Mouse (Mus musculus): Measurements from ENCODE around the gene Esyt1.
"Not testable (repeated sequence)": the region's sequence is repeated elsewhere in the genome, so short reads cannot be mapped to it uniquely, and the experiment has no call there.

The Esyt1 gene

DNA sequence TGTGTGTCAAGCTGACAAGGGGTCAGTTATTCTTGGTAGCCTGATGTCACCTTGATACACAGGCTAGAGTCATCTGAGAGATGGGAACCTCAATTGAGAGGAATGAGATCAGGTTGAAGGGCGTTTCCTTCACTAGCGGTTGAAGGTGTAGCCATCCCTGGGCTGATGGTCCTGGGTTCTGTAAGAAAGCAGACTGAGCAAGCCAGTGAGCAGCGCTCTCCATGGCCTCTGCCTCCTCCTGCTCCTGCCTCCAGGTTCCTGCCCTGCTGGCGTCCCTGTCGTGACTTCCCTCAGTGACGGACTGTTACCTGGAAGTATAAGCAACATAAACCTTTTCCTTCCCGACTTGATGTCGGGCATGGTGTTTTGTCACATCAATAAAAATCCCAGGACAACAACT lies 22.1 kb downstream of the Esyt1 start:
- DNase-seq, result no peak

DNA sequence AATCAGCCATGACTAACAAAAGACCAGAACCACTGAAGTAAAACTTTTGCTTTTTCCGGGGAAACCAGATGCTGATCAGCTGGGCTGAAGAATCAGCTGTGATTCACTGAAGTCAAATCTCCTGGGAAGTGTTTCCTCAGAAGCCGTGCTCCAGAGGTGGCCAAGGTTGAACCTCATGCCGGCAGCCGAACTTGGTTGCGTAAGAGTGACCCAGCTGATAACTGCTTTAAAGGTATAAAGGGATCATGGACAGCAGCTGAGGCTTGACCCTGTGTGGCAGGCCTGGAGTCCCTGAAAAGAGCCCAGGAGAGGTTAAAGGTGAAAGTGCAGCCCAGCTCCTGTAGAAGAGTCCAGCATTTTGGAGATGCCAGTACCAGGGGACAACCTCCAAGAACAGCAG lies 23.3 kb downstream of the Esyt1 start:
- DNase-seq, result no peak

DNA sequence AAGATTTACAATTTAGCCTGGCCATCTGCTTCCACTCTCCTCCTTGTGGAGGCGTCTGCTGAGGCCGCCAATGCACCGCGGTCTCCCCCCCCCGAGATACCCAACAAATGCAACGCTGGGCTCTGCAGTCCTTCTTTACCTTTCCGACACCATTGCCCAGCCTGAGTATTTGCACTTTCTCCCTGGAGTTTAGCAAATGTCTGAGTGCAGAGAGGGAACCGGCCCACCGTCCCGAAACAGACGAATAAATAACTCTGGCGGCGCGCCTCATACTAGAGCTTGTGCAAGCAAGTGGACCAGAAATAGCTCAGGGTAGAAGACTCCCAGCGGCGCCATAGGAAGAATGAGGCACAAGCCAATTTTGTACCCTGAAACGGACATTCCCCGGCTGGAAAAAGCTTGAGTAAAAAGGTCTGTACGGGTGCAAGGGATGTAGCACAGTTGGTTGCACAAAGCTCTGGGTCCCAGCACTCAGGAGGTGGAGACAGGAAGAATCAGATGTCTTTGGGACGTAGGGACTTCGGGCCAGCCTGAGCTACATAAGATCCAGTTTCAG lies 26.5 kb downstream of the Esyt1 start:
- DNase-seq, result peak; percentile 55

DNA sequence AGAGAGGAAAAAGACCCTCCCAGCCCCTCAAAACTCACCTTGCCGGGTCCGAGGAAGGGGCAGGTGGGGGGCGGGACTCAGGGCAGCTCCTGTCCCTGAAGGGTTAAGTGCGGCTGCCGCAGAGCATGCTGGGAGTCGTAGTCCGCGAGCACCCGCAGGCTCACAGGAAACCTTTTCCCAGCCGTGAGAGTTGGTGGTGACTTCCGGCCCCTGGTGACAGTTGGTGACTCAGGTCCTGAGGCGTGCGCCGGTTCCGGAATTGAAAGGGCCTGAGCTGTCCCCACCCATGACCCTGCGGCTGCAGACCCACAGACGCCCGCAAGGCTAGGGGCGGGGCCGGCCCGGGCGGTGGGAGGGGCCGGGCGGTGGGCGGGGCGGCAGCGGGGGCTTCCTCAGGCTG lies 27.1 kb downstream of the Esyt1 start, which contains the start of gene Myl6b:
Gene Myl6b (minus strand): TSS at position 96 of the 400 bp plus-strand sequence.
- DNase-seq, result peak; percentile 96

DNA sequence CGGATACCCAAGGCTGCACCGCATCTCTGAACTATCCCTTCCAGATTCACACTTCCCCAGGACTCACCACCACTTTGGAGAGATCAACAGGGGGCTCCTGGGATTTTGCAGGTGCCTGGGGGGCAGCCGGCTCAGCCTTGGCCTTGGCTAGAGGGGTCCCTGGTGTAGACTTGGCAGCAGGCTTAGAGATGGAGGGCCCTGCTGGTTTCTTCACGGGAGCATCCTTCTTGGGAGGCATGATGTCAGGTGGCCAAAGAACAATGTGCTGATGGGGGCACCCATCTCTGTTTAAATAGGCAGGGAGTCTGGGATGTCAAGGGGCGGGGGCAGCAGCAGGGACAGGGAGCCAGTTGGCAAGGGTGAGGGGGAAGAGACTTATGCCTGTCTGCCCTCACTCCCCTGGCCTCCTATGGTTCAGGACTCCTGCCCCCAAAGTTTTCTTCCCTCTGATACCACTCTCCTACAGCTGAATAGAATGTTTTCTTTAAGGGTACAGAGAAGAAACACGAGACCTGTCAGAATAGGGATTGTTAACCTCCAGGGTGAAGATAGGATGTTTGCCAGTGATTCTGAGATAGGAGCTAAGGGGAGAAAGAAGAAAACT lies 28.4 kb downstream of the Esyt1 start:
- no peak for DNase-seq

DNA sequence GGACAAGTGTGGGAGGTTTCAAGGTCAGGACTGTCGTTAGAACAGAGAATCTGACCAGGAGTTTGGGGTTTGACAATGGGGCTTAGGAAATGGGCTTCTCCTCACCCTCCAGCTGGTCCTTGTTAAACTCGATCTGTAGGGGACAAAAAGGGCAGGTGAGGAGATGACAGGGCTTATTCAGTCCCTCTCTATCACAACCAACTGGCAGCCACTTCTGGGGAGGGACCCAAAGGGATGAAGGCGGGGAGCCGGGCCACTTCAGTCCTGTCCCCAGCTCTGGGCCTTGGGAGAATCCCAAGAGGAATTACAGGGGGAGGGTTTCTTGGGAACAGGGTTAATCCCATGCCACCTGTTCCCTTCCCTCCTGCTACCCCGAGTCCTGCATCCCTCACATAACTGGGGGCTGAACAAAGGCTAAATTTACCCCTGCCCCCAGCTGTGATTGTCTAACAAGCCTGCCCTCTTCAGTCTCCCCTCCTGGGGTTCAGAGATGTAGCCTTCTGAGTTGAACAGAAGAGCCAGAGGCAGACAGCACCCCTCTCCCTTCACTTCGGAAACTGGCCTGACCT lies 29.1 kb downstream of the Esyt1 start:
- DNase-seq, result no peak

DNA sequence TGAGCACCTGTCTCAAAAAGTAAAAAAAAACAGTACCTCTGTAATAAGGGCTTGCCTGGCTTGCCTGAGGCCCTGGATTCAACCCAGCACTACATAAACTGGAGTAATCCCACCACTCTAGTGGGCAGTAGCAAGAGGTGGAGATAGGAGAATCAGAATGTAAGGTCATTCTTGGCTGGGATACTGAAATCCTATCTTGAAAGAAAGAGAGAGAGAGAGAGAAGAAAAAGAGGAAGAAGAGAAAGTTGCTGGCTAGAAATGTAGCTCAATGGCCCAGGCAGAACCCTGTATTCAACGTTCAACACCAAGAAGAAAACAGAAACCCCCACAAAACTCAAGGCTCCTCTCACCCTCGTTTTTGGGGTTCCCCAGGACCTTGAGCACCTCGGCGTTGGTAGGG lies 29.8 kb downstream of the Esyt1 start:
- no peak for DNase-seq

DNA sequence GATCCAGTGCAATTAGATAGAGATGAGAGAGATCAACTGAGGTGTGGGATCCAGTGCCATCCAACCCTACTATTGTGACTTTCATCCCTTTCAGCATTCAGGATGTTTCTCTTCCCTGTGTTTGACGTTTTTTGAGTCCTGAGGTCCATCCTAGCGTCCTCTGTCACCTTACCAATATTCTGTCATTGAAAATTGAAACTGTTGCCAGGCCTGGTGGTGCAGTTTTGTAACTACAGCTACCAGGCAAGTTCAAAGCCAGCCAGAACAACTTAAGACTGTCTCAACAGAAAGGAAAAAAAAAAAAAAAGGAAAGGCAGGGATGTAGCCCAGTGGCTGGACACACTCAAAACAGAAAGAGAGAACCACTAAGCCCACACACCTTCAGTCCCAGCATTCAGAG lies 30.4 kb downstream of the Esyt1 start:
- DNase-seq, result no peak

DNA sequence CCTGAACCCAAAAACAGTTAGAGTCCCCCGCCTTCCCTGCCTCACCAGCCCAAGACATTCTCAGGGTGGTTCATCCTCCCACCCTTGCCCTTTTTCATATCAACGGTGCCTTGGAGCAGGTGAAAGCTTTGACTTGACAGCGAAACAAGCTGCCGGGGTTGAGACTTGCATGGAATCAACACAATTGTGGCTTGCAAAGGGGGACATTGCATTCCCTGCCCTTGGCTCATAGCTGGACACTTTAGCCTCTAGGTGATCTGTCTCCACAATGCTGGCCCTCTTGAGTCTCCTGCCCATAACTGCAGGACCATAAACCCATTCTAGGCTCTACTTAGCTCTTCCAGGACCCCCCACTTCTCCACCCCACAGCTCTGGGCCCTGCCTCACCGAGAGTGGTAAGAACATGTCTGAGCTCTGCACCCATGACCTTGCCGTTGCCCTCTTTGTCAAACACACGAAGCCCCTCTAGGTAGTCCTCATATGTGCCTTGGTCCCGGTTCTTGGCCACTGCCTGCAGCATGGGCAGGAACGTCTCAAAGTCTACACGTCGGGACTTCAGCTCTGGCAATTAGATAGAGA lies 30.9 kb downstream of the Esyt1 start:
- no peak for DNase-seq

DNA sequence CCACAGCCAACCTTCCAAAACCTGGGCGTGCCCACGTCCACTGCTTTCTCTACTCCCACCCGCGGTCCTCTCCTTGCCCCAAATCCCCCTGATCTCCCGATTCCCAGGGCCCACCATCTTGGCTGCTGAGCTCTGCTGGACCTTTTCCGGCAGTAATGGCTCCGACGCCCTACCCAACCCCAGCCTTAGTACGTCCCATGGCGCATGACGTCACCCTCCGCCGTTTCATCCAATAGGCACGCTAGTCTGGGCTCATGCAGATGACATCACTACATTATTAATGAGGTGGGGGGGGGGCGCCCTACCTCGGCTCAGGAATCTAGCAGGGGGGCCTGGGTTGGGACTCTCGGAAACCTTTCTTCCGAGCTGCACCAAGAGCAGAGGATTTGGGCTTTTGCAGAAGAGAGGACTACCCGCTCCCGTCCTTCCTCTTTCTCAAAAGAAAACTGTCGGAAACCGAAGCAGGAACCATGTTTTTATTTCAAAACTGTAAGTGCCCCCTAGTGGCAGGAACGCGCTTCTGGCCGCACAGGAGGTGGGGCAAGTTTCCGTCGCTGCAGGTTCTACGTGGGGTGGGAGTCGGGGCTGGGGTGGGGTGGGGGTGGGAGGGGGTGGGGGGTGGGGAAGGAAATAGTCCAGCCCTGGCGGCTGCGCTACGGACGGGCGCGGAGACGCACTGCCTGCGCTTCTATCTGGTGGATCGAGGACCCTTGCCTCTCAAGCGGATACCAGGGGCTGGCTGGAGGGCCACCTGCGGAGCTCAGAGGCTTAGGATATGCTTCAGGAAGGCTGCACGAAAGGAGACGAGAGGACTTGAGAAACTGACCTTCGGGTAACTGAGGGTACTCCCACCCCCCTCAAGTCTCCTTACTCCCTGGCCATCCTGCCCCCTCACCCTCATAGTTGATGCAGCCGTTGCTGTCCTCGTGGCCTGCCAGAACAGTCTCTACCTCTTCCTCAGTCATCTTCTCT lies 31.7 kb downstream of the Esyt1 start, which contains the start of gene Myl6:
Gene Myl6 (minus strand): TSS at position 451 of the 972 bp plus-strand sequence.
- peak; percentile 99 for DNase-seq

DNA sequence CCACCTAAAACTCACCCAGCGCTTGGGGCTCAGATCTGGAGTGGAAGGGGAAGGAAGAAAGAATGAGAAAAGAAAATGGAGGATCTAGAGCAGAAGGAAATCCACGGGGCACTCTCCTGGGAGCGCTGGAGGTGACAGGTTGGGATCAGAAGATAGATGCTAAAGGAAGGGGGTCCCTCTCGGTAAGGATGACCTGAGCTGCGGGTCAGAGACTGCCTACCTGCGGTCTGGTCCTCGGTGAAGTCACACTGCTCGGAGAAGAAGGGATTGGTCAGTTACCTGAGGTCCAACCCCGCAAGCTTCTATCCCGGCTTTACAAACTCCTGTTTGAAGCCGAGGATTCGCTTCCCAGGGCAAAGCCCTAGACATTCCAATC lies 32.4 kb downstream of the Esyt1 start:
- no peak for DNase-seq

DNA sequence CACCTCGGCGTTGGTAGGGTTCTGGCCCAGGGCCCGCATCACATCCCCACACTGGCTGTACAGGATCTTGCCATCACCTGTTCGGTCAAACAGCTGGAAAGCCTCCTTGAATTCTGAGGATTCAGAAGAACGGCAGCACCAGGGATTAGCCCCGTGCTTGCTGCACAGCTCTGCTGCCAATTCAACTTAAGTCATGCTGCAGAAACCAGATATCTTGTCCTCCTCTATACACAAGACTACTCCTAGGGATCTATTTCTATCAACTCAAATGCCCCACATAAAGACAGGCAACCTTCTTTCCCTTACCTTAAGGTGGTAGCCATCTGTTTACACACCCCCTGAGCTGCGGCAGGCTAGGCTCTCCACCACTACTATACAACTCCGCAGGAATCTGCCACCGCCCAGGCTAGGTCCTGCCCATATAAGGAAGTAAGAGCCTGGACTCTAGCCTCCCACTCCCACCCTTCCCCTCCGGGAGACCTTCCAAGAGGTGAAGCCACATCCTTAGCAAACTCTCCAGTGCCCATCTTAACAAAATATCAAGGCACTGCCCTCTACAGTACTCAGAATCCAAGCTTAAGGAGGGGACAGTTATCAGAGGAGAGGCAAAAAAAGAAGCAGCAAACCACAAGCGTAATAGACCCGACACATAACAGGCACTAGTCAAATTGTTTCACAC lies 32.9 kb downstream of the Esyt1 start:
- DNase-seq, result peak; percentile 41

DNA sequence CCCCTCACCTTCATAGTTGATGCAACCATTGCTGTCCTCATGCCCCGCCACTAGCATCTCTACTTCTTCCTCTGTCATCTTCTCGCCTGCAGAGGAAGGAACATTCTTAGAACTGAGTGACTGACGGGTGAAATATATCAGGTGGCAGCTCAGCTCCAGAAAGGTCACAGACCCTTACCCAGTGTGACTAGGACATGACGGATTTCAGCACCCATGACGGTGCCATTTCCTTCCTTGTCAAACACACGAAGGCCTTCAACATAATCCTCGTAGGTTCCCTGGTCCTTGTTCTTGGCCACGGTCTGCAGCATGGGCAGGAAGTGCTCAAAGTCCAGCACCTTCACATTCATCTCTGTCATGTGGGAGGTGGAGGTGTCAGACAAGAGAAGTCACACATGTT lies 33.6 kb downstream of the Esyt1 start:
- DNase-seq, result not testable (repeated sequence)

DNA sequence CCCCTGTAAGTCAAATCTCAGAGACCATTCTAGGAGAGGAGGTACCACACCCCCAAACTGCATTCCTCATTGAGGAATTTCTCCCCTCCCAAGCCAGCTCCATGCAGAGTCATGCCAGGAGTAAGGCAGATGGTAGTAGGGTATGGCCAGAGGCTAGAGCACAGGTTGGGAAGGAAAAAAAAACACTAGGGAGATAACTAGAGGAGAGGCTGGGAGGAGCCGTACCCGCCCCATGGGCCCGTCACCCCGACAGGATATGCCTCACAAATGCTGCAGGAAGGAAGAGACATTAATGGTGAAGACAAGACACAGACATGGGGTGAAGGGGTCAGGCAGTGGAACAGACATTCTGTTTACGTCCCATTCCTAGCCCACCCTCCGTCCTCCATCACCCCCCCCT lies 34.2 kb downstream of the Esyt1 start:
- no peak for DNase-seq

DNA sequence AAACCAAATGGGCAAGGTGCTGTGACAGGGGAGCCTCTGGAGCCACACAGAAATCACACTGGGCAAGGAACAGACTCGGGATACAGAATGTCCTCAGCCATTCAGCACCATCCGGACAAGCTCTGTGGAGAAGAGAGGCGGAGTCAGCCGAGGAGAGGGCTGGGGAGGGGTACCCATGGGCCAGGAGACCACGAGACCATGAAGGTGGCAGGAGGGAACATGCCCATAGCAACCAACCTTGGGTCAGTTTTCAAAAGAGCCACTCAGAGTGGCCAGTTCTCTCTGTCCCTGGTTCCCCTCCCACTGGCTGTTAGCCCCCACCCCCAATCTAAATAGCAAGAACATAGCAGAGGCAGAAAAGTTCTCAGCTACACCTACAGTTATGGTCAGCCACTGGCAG lies 34.8 kb downstream of the Esyt1 start:
- no peak for DNase-seq

DNA sequence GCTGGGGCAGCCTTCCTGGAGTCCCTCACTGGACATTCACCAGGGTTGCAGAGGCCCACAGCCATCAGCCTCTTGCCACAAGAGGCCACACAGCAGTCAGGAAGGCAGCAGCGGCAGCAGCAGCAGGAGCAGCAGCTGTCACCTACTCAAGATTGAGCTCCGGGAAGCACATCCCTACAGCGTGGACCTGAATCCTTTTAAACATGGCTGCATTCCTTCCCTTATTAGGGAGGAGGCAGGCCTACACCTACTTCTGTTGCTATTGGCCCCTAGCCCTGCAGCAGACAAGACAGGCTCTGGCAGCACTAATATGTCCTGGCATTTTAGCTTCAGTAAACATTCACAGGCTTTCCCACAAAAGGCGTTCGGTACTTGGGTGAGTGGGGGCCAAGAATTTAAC lies 35.4 kb downstream of the Esyt1 start:
- no peak for DNase-seq

DNA sequence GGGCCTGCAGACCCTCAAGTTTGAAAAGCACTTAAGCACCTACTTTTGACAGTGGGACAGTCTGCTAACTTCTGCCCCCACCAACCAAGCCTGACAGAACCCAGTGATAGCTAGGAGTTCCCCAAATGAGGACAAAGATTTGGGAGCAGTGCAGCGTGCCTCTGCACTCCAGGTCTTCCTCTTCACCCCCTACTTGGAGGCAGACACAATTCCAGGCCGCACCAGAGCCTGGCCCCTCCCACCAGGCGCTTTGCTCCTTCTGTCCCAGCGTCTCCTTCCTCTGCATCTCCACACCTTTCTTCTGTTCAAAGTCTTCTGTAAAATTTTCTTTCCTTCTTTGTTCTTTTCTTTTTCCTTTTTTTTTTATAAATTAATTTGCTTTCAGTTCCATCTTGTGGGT lies 35.9 kb downstream of the Esyt1 start:
- DNase-seq, result no peak

DNA sequence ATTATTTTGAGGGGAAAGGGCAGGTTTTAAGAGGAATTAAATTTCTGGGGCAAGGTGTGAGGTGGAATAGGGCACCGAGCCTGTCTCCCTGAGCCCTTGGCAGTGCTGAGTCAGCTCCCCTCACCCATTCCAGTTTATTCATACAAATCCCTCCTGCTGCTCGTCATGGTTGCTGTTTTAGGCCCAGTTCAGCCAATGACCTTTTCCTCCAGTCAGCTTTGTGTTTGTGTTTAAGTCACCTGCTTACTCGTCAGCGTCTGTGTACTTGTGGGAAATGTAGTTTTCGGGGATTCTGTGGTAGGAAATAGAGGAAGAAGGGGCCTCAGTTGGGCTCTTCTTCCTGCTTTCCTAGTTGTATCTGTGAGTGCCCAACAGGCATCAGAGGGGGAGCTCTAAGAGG lies 36.3 kb downstream of the Esyt1 start:
- DNase-seq, result no peak

DNA sequence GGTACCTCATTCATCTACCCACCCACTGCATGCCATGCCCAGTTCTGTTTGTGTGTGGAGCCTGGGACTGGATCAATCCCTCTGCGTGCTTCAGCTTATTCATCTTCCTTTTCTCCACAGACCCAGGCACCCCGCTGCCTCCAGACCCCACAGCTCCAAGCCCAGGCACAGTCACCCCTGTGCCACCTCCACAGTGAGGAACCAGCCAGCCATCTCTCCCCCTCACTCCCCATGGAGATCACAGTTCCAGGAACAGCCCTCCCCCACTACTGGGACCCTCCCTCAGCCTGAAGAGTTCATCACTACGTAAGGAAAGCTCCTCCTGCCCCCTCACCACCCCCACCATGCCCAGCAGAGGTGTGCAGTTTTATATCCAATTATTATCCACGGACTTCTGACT lies 36.9 kb downstream of the Esyt1 start:
- no peak for DNase-seq

DNA sequence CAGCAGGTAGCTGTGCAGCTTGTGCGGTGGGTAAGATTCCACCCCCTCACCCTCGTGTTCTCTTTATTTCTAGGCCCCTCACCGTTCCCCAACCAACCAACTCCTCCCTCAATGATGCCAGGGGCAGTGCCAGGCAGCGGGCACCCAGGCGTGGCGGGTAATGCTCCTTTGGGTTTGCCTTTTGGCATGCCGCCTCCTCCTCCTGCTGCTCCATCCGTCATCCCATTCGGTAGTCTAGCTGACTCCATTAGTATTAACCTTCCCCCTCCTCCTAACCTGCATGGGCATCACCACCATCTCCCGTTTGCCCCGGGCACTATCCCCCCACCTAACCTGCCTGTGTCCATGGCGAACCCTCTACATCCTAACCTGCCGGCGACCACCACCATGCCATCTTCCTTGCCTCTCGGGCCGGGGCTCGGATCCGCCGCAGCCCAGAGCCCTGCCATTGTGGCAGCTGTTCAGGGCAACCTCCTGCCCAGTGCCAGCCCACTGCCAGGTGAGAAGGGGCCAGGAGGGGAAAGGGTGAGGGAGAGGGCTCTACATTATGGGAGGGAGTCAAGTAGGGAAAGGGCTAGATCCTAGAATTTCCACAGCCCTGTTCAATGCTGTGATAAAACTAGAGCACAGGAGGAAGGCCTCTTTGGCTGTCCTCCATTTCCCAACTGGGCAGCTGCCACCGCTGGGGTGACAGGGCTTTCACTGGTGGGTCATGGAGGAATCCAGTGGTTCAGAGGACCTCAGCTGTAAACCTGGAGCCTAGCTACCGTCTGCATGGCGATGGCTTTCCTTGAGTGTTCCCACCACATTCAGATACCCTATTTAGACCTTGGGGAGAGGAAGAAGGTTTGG lies 37.6 kb downstream of the Esyt1 start:
- no peak for DNase-seq

DNA sequence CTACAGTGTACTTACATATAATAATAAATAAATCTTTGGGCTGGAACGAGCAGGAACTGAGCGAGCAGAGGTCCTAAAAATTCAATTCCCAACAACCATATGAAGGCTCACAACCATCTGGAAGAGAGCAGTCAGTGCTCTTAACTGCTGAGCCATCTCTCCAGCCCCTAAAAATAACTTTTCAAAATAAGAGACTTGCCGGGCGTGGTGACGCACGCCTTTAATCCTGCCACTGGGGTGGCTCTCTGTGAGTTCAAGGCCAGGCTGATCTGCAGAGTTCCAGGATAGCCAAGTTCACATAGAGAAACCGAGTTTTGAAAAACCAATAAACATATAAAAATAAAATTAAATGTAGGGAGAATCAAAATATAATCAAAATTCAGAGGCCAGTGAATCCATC lies 39.3 kb downstream of the Esyt1 start:
- DNase-seq, result no peak

DNA sequence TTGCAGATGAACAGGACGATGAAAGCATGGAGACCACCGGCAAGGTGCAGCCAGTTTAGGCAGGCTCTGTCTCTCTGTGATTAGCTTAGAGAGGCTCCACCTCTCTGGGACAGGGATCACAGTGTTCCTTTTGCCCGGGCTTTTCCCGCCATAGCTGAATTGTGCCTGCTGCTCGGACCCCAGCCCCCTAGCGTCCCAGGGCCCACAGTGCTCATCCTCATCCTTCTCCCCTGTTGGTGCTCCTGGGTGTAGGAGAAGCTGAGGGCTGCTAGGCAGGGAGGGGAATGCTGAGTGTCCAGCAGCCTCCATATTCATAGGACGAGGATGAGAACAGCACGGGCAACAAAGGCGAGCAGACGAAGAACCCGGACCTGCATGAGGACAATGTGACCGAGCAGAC lies 51.3 kb downstream of the Esyt1 start:
- DNase-seq, result no peak
